Mouse (Mus musculus) retina, postnatal 1 day (tissue): ENCODE data around the gene Evl.
A peak's percentile ranks its signal among the peaks of the same experiment; 100 is the strongest.
"Not testable (repeated sequence)": the region's sequence is repeated elsewhere in the genome, so short reads cannot be mapped to it uniquely, and the experiment has no call there.

ENCODE experiments used
- DNase-seq: peaks from one replicate; pipeline ENCODE4 v3.0.0-alpha.2; 2012

Evl gene

GRCm38 (mm10) chr12:108554120-108554841, at the start of gene Evl:
TSS of gene Evl (plus strand) at chr12:108554720.
- DNase-seq = peak; percentile 95

- no peak for DNase-seq
These were observed 48.7 kb upstream of the Evl start for GRCm38 (mm10) chr12:108505846-108506245.

GRCm38 (mm10) chr12:108507046-108507445, 47.5 kb upstream of the Evl start:
- not testable (repeated sequence) for DNase-seq

GRCm38 (mm10) chr12:108510571-108510970, 43.9 kb upstream of the Evl start:
- no peak for DNase-seq

GRCm38 (mm10) chr12:108511009-108511408, 43.5 kb upstream of the Evl start:
- peak; percentile 71 for DNase-seq

- DNase-seq = no peak
These were observed 39.1 kb upstream of the Evl start for GRCm38 (mm10) chr12:108515464-108515863.

- DNase-seq = no peak
These were observed 35.1 kb upstream of the Evl start for GRCm38 (mm10) chr12:108519374-108519773.

GRCm38 (mm10) chr12:108529214-108529613, 25.3 kb upstream of the Evl start:
- DNase-seq = peak; percentile 85

GRCm38 (mm10) chr12:108534484-108534883, 20.0 kb upstream of the Evl start:
- DNase-seq = no peak

- DNase-seq = peak; percentile 64
These were observed 18.1 kb upstream of the Evl start for GRCm38 (mm10) chr12:108536461-108536860.

- DNase-seq = peak; percentile 75
These were observed 13.4 kb upstream of the Evl start for GRCm38 (mm10) chr12:108541088-108541487.

GRCm38 (mm10) chr12:108546508-108547153, 7.9 kb upstream of the Evl start:
- peak; percentile 68 for DNase-seq

- DNase-seq = peak; percentile 42
These were observed 7.2 kb upstream of the Evl start for GRCm38 (mm10) chr12:108547251-108547875.

- DNase-seq = no peak
These were observed 2.8 kb upstream of the Evl start for GRCm38 (mm10) chr12:108551731-108552130.

GRCm38 (mm10) chr12:108553079-108553478, 1.4 kb upstream of the Evl start:
- no peak for DNase-seq

GRCm38 (mm10) chr12:108554861-108555556, 489 bp downstream of the Evl start:
- DNase-seq = no peak

- no peak for DNase-seq
These were observed 3.7 kb downstream of the Evl start for GRCm38 (mm10) chr12:108558194-108558593.

- DNase-seq = peak; percentile 45
These were observed 8.7 kb downstream of the Evl start for GRCm38 (mm10) chr12:108563238-108563637.

GRCm38 (mm10) chr12:108564910-108565506, 10.5 kb downstream of the Evl start:
- DNase-seq = peak; percentile 89

GRCm38 (mm10) chr12:108579156-108579871, 24.8 kb downstream of the Evl start:
- DNase-seq = no peak

GRCm38 (mm10) chr12:108583775-108584174, 29.3 kb downstream of the Evl start:
- no peak for DNase-seq

GRCm38 (mm10) chr12:108590131-108590530, 35.6 kb downstream of the Evl start:
- no peak for DNase-seq
